Mouse (Mus musculus) embryonic fibroblast, embryonic 13.5 days (primary cell): ENCODE results near the gene Gm973.
A peak's percentile ranks its signal among the peaks of the same experiment; 100 is the strongest.

ENCODE experiments used
- CTCF ChIP-seq: IDR thresholded peaks from 2 replicates; pipeline ENCODE4 v1.5.1; 2011; ENCODE audit warnings: mild to moderate bottlenecking, control low read depth, low read length, moderate library complexity, borderline replicate concordance; ENCODE audit not compliant: insufficient read depth
- POLR2A ChIP-seq: IDR thresholded peaks from 2 replicates; pipeline ENCODE4 v1.6.1; 2011; ENCODE audit warnings: low read depth, mild to moderate bottlenecking, control low read depth, low read length, moderate library complexity

DNA sequence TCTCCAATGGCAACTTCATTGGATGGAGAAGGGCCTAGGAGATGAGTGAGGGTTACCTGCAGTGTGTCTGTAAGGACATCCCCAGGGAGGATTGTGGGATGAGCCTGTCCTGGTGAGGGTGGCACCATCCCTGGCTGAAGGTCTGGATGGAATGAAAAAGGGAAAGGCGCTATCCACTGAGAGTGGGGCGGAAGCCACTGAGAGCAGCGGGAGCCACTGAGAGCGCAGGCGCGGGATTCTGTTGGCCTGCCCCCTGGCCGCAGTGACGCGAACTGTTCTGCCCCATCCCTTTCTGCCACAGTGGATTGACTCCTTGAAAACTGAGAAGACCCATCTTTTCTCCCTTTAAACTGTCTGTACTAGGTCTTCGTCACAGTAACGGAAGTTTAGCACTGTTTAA is 87.8 kb downstream of the Gm973 start:
- TF ChIP-seq POLR2A (no peak), CTCF (peak; percentile 8; the same call in 1 of the 2 replicates)
